Mouse (Mus musculus): ENCODE results near the gene Btbd35f7. TPM values are rescaled to one million over a fixed set of nuclear protein-coding genes. Genes with fewer than 3 reads are reported as not detected.
"Not testable (repeated sequence)": the region's sequence is repeated elsewhere in the genome, so short reads cannot be mapped to it uniquely, and the experiment has no call there.

The Btbd35f7 gene
- total RNA-seq (2012; rRNA removed) (not detected in 2 replicates), polyA plus RNA-seq (2012; ENCODE audit: insufficient read depth in 1 of 2, insufficient read length in 2 of 2, low read depth in 1 of 2, low replicate concordance in 2 of 2, missing spikeins in 1 of 2) (not detected)

DNA sequence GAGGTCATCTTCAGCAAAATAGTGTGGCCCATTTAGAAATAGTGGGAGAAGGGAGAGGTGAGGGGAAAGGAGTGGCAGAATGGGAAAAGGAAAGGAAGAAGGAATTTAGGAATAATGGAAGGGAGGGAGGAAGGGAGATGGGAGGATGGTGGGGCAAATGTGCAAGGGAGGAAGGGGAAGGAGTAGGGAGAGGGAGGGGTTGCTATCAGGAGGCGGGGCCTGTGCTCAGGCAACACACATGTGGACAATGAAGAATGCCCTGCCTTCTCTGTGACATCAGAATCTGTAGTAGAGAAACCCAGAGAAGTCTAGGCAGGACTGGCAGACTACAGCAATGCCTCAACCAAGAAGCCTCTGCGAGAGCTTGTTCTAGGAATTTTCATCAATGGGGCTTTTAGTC, at the start of gene Btbd35f7:
Gene Btbd35f7, plus strand, starts transcription at position 301 of the 400 bp plus-strand sequence.
- DNase-seq (ENCODE audit: low read depth, low spot score); H3K36me3 ChIP-seq (ENCODE audit: control insufficient read depth in 1 of 2, insufficient read depth in 2 of 2, low read length in 2 of 2); H3K79me2 ChIP-seq (ENCODE audit: control insufficient read depth, insufficient read depth, low read length, poor library complexity); H3K27me3 ChIP-seq (ENCODE audit: control insufficient read depth in 1 of 2, insufficient read depth in 2 of 2, low read length in 2 of 2); H3K9ac ChIP-seq (ENCODE audit: control insufficient read depth, low read depth, low read length, poor library complexity, severe bottlenecking); H3K4me1 ChIP-seq (ENCODE audit: control insufficient read depth in 1 of 2, insufficient read depth in 2 of 2, low read length in 2 of 2); H3K4me3 ChIP-seq (ENCODE audit: control insufficient read depth in 1 of 2, insufficient read depth in 1 of 2, low read depth in 2 of 2, low read length in 2 of 2); H3K9me3 ChIP-seq (replicated peaks; ENCODE audit: insufficient read depth, low read length); H3K27ac ChIP-seq (ENCODE audit: control insufficient read depth, low read depth, low read length): not testable (repeated sequence)

Other genes with a start within 250 kb of the Btbd35f7 start
- not detected in 2 replicates for gene Mycs, start 199.8 kb upstream of the Btbd35f7 start, total RNA-seq (2012; rRNA removed)
- not detected for gene Mycs, start 199.8 kb upstream of the Btbd35f7 start, polyA plus RNA-seq (2012; ENCODE audit: insufficient read depth in 1 of 2, insufficient read length in 2 of 2, low read depth in 1 of 2, low replicate concordance in 2 of 2, missing spikeins in 1 of 2)